Mouse (Mus musculus) testis, adult 2 months (tissue): Measurements from ENCODE around the gene Klf11. TPM values are rescaled to one million over a fixed set of nuclear protein-coding genes. Genes with fewer than 3 reads are reported as not detected.
A peak's percentile ranks its signal among the peaks of the same experiment; 100 is the strongest.

ENCODE experiments used
- H3K27ac ChIP-seq: fragments of 200-500 bp; 2 replicates; pipeline ENCODE4 v1.5.1; 2012; ENCODE audit warnings: low read depth, low read length; ENCODE audit not compliant: control insufficient read depth, insufficient read depth
- H3K27me3 ChIP-seq: fragments of 200-500 bp; 2 replicates; pipeline ENCODE4 v1.6.1; 2012; ENCODE audit warnings: mild to moderate bottlenecking, low read length, moderate library complexity; ENCODE audit not compliant: control insufficient read depth, insufficient read depth
- H3K36me3 ChIP-seq: fragments of 200-500 bp; 2 replicates; pipeline ENCODE4 v1.6.1; 2012; ENCODE audit warnings: mild to moderate bottlenecking, low read length; ENCODE audit not compliant: control insufficient read depth, insufficient read depth
- H3K4me1 ChIP-seq: fragments of 200-500 bp; 2 replicates; pipeline ENCODE4 v1.6.1; 2012; ENCODE audit warnings: low read length; ENCODE audit not compliant: control insufficient read depth, insufficient read depth
- H3K4me3 ChIP-seq: fragments of 200-500 bp; 2 replicates; pipeline ENCODE4 v1.5.1; 2012; ENCODE audit warnings: low read depth, mild to moderate bottlenecking, low read length, moderate library complexity, mixed read lengths; ENCODE audit not compliant: control insufficient read depth
- CTCF ChIP-seq: fragments of 200-500 bp; IDR thresholded peaks from 2 replicates; pipeline ENCODE4 v1.5.1; 2012; ENCODE audit warnings: low read depth, mild to moderate bottlenecking, inconsistent platforms, low read length, moderate library complexity; ENCODE audit not compliant: control insufficient read depth, insufficient read depth, insufficient replicate concordance
- POLR2A ChIP-seq: fragments of 200-500 bp; IDR thresholded peaks from 2 replicates; pipeline ENCODE4 v1.6.1; 2012; ENCODE audit warnings: low read depth, mild to moderate bottlenecking, inconsistent platforms, low read length, moderate library complexity; ENCODE audit not compliant: control insufficient read depth
- polyA plus RNA-seq: library from polyadenylated mRNA; depleted of rRNA; stranded (reverse); fragments of >200 nt; gene quantifications from 2 replicates; pipeline ENCODE4 v1.2.3, GENCODE M21; 2012

The Klf11 gene
- polyA plus RNA-seq, 1 experiment = 3.4 TPM

GRCm38 (mm10) chr12:24642370-24642802 is 8.7 kb upstream of the Klf11 start:
- no peak for TF ChIP-seq CTCF
- TF ChIP-seq POLR2A = no peak
- no peak overlapping the region for H3K4me3 ChIP-seq
- no peaks in the 10 kb centered on the region for H3K4me1 ChIP-seq
- no peaks in the 10 kb centered on the region for H3K36me3 ChIP-seq
- H3K27me3 ChIP-seq = no peaks in the 10 kb centered on the region
- no peak overlapping the region for H3K27ac ChIP-seq

GRCm38 (mm10) chr12:24644125-24644571 is 6.9 kb upstream of the Klf11 start:
- H3K36me3 ChIP-seq = no peaks in the 10 kb centered on the region
- no peak overlapping the region for H3K27ac ChIP-seq
- TF ChIP-seq POLR2A (no peak), CTCF (no peak)
- H3K27me3 ChIP-seq = no peaks in the 10 kb centered on the region
- H3K4me3 ChIP-seq = no peak overlapping the region
- no peaks in the 10 kb centered on the region for H3K4me1 ChIP-seq

- Histone ChIP-seq H3K4me1 (peaks cover 7% of the 10 kb centered on the region), H3K27ac (no peak overlapping the region), H3K27me3 (no peaks in the 10 kb centered on the region), H3K4me3 (no peak overlapping the region), H3K36me3 (no peaks in the 10 kb centered on the region)
- TF ChIP-seq POLR2A = no peak
- no peak for TF ChIP-seq CTCF
These were observed 5.2 kb upstream of the Klf11 start for GRCm38 (mm10) chr12:24645901-24646300.

- H3K36me3 ChIP-seq = no peaks in the 10 kb centered on the region
- H3K4me3 ChIP-seq = no peak overlapping the region
- no peaks in the 10 kb centered on the region for H3K27me3 ChIP-seq
- no peak for TF ChIP-seq CTCF
- TF ChIP-seq POLR2A = no peak
- no peak overlapping the region for H3K27ac ChIP-seq
- peaks cover 10% of the 10 kb centered on the region for H3K4me1 ChIP-seq
These were observed 3.0 kb upstream of the Klf11 start for GRCm38 (mm10) chr12:24648094-24648493.

- H3K4me1 ChIP-seq = peaks cover 10% of the 10 kb centered on the region
- no peaks in the 10 kb centered on the region for H3K27me3 ChIP-seq
- TF ChIP-seq POLR2A = no peak
- TF ChIP-seq CTCF = no peak
- H3K27ac ChIP-seq = peak overlapping the region; percentile 81
- H3K36me3 ChIP-seq = no peaks in the 10 kb centered on the region
- H3K4me3 ChIP-seq = peak overlapping the region; percentile 80
These were observed 535 bp upstream of the Klf11 start for GRCm38 (mm10) chr12:24650415-24651062.

- no peaks in the 10 kb centered on the region for H3K36me3 ChIP-seq
- peak overlapping the region; percentile 84 for H3K27ac ChIP-seq
- H3K27me3 ChIP-seq = no peaks in the 10 kb centered on the region
- H3K4me3 ChIP-seq = peak overlapping the region; percentile 89
- TF ChIP-seq CTCF (no peak), POLR2A (peak; percentile 16; the same call in 1 of the 2 replicates)
- peaks cover 10% of the 10 kb centered on the region for H3K4me1 ChIP-seq
These were observed 718 bp downstream of the Klf11 start for GRCm38 (mm10) chr12:24651642-24652342.

GRCm38 (mm10) chr12:24654065-24654862 is 3.2 kb downstream of the Klf11 start:
- Histone ChIP-seq H3K27me3 (no peaks in the 10 kb centered on the region), H3K27ac (no peak overlapping the region), H3K36me3 (no peaks in the 10 kb centered on the region), H3K4me3 (no peak overlapping the region), H3K4me1 (peaks cover 10% of the 10 kb centered on the region)
- TF ChIP-seq POLR2A (no peak), CTCF (no peak)
